Mouse (Mus musculus) bone marrow, adult 2 months (tissue): ENCODE data around the gene Slc26a3. TPM values are rescaled to one million over a fixed set of nuclear protein-coding genes. Genes with fewer than 3 reads are reported as not detected.

Experiments used
- H3K27ac ChIP-seq: fragments of 200-500 bp; 2 replicates; pipeline ENCODE4 v1.5.1; 2012; ENCODE audit warnings: low read depth, mild to moderate bottlenecking, control low read depth, inconsistent platforms, low read length; ENCODE audit not compliant: control insufficient read depth, poor library complexity, insufficient read depth
- H3K4me1 ChIP-seq: fragments of 200-500 bp; 2 replicates; pipeline ENCODE4 v1.6.1; 2011; ENCODE audit warnings: low read length; ENCODE audit not compliant: control insufficient read depth, insufficient read depth
- H3K4me3 ChIP-seq: fragments of 200-500 bp; replicated peaks from 2 replicates; pipeline ENCODE3; 2011; ENCODE audit warnings: mild to moderate bottlenecking, low read depth, low read length, control low read depth; ENCODE audit not compliant: control insufficient read depth
- CTCF ChIP-seq: fragments of 200-500 bp; IDR thresholded peaks from 2 replicates; pipeline ENCODE4 v1.5.1; 2011; ENCODE audit warnings: low read length, control low read depth; ENCODE audit not compliant: control insufficient read depth, insufficient read depth
- POLR2A ChIP-seq: fragments of 200-500 bp; IDR thresholded peaks from 2 replicates; pipeline ENCODE4 v1.6.1; 2011; ENCODE audit warnings: low read depth, mild to moderate bottlenecking, control low read depth, low read length, borderline replicate concordance; ENCODE audit not compliant: control insufficient read depth
- WGBS: fragments of 180-500 bp; shearing (Covaris S2); methylation state at CpG from one replicate; pipeline ENCODE4 v1.1.7; 2018; 5-methylcytosine and 5-hydroxymethylcytosine counted together
- polyA plus RNA-seq: library from polyadenylated mRNA; stranded (reverse); fragments of >200 nt; gene quantifications from 2 replicates; pipeline ENCODE4 v1.2.4, GENCODE M21; 2011; ENCODE audit warnings: low replicate concordance; ENCODE audit not compliant: missing spikeins, insufficient read depth, insufficient read length

The Slc26a3 gene
- polyA plus RNA-seq, 1 experiment = 6.1 TPM

DNA sequence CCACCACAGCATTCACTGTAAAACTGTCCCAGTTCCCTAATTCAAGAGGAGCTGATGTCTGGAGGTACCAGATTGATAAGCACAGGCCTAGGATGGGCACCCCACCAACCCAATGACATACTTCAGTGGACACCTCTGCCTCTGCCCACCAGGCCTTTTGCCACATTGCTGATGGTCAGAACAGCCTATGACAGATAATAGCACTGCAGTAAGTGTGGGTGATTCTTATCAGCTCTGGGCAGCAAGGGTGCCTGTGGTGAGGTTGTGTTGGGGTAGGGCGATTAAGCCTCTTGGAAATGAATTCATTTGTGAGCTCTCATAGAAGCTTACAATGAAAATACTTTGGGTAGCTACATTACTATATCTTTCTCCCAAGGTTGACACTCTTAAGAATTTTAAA, 5.2 kb downstream of the Slc26a3 start:
- WGBS = 79% methylated on average over 1 of the region's 1 CpGs
- no peak for TF ChIP-seq POLR2A
- TF ChIP-seq CTCF = no peak

DNA sequence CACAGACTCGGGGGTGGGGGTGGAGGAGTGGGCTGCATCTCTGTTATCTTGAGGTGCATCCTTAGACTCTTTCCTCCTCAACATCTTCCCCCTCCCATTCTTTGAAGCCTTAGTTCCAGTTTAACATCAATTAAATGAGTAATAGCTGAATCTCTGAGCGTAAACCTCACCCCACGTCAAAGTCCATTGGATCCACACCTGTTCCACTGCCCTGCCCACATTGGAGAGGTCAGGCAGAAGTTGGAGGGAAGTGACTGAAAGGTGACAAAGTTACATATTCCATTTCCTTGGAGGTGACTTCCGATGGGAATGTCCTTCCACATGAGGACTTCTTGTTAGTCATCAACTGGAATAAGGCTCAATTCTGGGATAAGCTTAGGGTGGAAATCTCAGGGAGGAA, 7.0 kb downstream of the Slc26a3 start:
- TF ChIP-seq CTCF = no peak
- no peak for TF ChIP-seq POLR2A
- Histone ChIP-seq H3K4me3 (no peak overlapping the region), H3K27ac (no peak overlapping the region), H3K4me1 (no peaks in the 10 kb centered on the region; the same call in 1 of the 2 replicates)
- 83% methylated on average over 4 of the region's 4 CpGs for WGBS

More for the DNA sequence above, 5.2 kb downstream of the Slc26a3 start:
- Histone ChIP-seq H3K4me3 (no peak overlapping the region), H3K4me1 (no peaks in the 10 kb centered on the region; the same call in 1 of the 2 replicates), H3K27ac (no peak overlapping the region)

DNA sequence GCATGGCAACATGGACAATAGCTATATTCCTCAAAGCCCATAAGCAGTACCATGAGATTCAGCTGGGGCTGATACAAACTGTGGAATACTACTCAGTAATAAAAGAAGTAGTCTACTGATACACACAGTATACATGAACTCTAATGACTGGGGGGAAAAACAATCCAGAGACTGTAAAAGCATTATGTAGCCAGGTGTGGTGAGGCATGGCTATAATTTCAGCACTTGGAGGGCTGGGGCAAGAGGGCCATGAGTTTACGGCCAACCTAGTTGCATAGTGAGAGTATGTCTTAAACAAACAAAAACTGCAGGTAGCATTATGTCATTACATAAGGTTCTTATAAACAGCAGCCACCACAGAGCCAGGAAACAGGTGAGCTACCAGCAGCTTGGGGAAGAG, 10.2 kb downstream of the Slc26a3 start:
- TF ChIP-seq CTCF (no peak), POLR2A (no peak)
- H3K4me3 ChIP-seq = no peak overlapping the region
- H3K27ac ChIP-seq = no peak overlapping the region
- H3K4me1 ChIP-seq = no peaks in the 10 kb centered on the region; the same call in 1 of the 2 replicates
- WGBS = 87% methylated on average over 1 of the region's 1 CpGs

DNA sequence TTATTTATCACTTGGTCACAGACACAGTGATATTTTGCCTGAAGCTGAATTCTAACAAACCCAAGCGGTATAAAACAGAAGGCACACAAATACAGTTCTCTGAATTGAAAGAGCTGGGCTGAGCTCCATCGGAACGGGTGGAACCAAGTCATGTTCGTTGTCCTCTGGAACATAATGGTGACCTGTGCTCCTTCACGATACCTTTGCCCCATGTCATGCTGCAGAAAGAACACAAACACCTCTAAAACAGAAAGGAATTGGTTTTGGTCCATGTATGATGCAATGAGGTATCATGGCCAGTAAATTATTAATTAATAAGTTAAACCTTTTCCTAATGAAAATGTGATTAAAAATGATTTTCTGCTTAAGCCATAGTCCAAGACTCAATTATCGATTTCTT, 11.3 kb downstream of the Slc26a3 start:
- 85% methylated on average over 6 of the region's 6 CpGs for WGBS

DNA sequence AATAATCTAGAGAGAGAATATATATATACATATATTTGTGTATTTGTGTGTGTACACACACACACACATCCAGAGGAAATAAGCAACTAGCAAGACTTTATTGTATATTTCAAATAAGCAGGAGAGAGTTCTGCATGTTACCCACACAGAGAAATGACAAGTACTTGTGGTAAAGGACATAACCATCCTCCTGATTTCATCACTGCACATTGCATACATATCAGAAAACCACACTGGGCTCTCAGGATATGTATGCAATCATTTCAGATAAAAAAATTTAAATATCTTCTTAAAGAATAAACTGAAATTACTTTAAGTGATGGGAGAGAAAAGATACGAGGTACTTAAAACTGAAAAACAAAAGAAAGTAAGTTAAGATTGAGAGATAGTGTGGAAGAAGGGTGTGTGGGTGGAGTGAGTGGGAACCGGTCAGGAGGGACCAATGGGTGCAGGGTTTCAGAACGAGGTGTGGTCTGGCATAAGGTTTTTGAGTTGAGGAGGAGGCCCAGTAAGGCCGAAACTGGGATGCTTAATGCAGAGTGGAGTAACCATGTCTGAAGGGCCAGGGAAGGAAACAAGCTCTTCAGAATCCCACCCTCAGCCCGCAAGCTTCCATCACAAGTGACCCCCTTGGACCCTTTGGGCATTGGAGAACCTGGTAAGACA, 14.0 kb downstream of the Slc26a3 start:
- Histone ChIP-seq H3K4me1 (no peaks in the 10 kb centered on the region; the same call in 1 of the 2 replicates), H3K4me3 (peak overlapping the region; percentile 41), H3K27ac (peak overlapping the region; percentile 63; the same call in 1 of the 2 replicates)
- TF ChIP-seq POLR2A = no peak
- TF ChIP-seq CTCF = no peak
- 39% methylated on average over 5 of the region's 5 CpGs for WGBS

More for the DNA sequence above, 11.3 kb downstream of the Slc26a3 start:
- Histone ChIP-seq H3K4me1 (no peaks in the 10 kb centered on the region; the same call in 1 of the 2 replicates), H3K27ac (no peak overlapping the region), H3K4me3 (no peak overlapping the region)
- TF ChIP-seq CTCF = no peak
- no peak for TF ChIP-seq POLR2A

DNA sequence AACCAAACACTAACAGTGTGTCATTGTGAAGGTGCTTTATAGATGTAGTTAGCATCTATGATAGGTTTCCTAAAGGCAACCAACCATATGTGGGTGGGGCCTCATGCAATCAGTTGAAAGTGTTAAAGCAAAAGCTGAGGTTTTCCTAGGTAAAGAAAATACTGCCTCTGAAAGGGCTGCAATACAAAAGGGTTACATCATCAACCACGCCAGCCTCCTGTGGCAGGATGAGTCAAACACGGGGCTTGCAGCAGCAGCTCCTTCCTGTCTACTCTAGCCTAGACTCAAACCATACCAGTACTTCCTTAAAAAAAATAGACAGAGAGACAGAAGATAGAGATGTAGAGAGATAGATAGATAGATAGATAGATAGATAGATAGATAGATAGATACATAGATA, 25.3 kb downstream of the Slc26a3 start:
- WGBS = 2% methylated on average over 2 of the region's 2 CpGs

DNA sequence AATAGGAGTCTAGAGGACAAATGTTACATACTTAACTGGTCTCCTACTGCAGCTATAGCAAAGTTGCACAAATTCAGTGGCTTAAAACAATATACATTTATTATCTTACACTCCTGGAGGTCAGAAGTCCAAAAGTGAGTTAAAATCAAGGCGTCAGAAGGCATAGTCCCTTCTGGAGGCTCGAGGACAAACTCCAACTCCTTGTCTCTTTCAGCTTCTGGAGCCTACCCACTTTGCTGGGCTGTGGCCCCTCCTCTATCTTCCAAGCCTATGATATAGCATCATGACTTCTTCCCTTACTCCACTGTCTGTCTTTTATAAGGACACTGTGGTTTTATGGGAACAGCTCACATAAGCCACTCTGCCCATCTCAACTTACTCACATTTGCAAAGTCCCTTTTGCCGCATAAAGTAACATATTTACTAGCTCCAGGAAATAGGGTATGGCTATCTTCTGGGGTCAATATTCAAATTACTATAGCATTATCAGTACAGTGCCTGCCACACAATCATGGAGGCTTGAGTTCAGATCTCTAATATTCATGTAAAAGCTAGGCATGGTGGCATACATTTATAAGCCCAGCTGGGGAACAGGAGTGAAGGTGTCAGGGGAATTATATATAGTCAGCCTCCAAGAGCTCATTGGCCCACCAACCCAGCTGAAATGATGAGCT, 31.4 kb downstream of the Slc26a3 start:
- no peaks in the 10 kb centered on the region for H3K4me1 ChIP-seq
- WGBS = 61% methylated on average over 3 of the region's 3 CpGs
- no peak for TF ChIP-seq CTCF
- H3K4me3 ChIP-seq = no peak overlapping the region
- no peak overlapping the region for H3K27ac ChIP-seq

More for the DNA sequence above, 25.3 kb downstream of the Slc26a3 start:
- Histone ChIP-seq H3K4me3 (no peak overlapping the region), H3K27ac (no peak overlapping the region), H3K4me1 (peaks cover 1% of the 10 kb centered on the region; the same call in 1 of the 2 replicates)
- TF ChIP-seq CTCF (no peak), POLR2A (no peak)

DNA sequence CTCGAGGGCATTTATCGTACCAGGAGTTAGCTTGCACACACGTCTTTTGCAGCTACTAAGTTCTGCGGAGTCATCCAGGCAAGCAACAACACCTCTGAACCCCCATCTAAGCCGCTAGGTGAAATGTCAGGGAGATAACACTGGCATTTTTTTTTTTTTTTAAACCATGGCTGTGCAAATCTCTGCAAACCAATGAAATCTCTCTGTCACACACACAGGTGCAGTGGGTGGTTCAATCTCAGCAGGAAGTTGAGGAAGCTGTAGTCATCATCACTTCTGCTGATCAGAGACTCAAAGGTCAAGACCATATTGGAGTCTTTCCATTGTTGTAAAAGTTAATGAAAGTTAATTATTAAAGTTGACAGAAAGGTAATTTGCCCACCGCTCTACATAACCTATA, 47.1 kb downstream of the Slc26a3 start:
- WGBS = 63% methylated on average over 6 of the region's 6 CpGs
- H3K4me1 ChIP-seq = no peaks in the 10 kb centered on the region
- no peak overlapping the region for H3K4me3 ChIP-seq
- no peak for TF ChIP-seq POLR2A
- no peak for TF ChIP-seq CTCF
- no peak overlapping the region for H3K27ac ChIP-seq

DNA sequence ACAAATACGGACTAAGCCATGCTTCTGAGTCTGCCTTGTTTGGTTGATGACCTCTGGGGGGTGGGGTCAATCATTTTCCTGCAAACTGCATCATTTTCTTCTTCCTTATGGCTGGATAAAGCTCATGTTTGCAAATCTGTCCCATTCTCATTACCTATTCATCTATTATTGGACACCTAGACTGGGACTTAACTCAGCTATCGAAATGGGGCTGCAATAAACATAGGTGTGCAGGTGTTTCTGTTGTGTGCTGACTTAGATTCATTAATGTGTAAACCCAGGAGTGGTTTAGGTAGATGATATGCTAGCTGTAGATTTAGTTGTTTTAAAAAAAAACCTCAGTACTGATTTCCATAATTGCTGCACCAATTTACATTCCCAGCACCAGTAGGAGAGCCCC, 48.9 kb downstream of the Slc26a3 start:
- Histone ChIP-seq H3K4me3 (no peak overlapping the region), H3K4me1 (no peaks in the 10 kb centered on the region), H3K27ac (no peak overlapping the region)
- WGBS = 77% methylated on average over 2 of the region's 2 CpGs
- TF ChIP-seq POLR2A (no peak), CTCF (no peak)
